Mouse (Mus musculus) kidney, embryonic 15.5 days (tissue): Measurements from ENCODE around the gene Trp53. TPM values are rescaled to one million over a fixed set of nuclear protein-coding genes. Genes with fewer than 3 reads are reported as not detected.
"Not testable (repeated sequence)": the region's sequence is repeated elsewhere in the genome, so short reads cannot be mapped to it uniquely, and the experiment has no call there.

Experiments
- ATAC-seq: fragments of 200-750 bp; cut with Nextera tagmentation; replicated peaks from 2 replicates; pipeline ENCODE4 v1.8.0; 2017; ENCODE audit warnings: moderate TSS enrichment; ENCODE audit not compliant: low FRiP score
- H3K27ac ChIP-seq: fragments of 300-500 bp; sonication (generic); 2 replicates; pipeline ENCODE4 v1.5.1; 2015; ENCODE audit warnings: mild to moderate bottlenecking, inconsistent platforms
- H3K27me3 ChIP-seq: fragments of 300-500 bp; sonication (generic); 2 replicates; pipeline ENCODE4 v1.6.1; 2015; ENCODE audit warnings: inconsistent platforms
- H3K36me3 ChIP-seq: fragments of 300-500 bp; sonication (generic); 2 replicates; pipeline ENCODE4 v1.6.1; 2015; ENCODE audit warnings: inconsistent platforms
- H3K4me1 ChIP-seq: fragments of 300-500 bp; sonication (generic); 2 replicates; pipeline ENCODE4 v1.6.1; 2015; ENCODE audit warnings: inconsistent platforms
- H3K4me2 ChIP-seq: fragments of 300-500 bp; sonication (generic); 2 replicates; pipeline ENCODE4 v1.6.1; 2015; ENCODE audit warnings: moderate library complexity, mild to moderate bottlenecking, inconsistent platforms
- H3K4me3 ChIP-seq: fragments of 300-500 bp; sonication (generic); replicated peaks from 2 replicates; pipeline ENCODE4 v1.5.1; 2015; ENCODE audit warnings: mild to moderate bottlenecking, inconsistent platforms
- H3K9ac ChIP-seq: fragments of 300-500 bp; sonication (generic); 2 replicates; pipeline ENCODE4 v1.6.1; 2015; ENCODE audit warnings: mild to moderate bottlenecking, inconsistent platforms
- H3K9me3 ChIP-seq: fragments of 300-500 bp; sonication (generic); replicated peaks from 2 replicates; pipeline ENCODE4 v1.6.1; 2016; ENCODE audit warnings: inconsistent platforms
- WGBS: fragments of 180-500 bp; shearing (Covaris S2); methylation state at CpG from one replicate; pipeline ENCODE4 v1.1.7; 2015; ENCODE audit warnings: mixed read lengths; 5-methylcytosine and 5-hydroxymethylcytosine counted together
- polyA plus RNA-seq: library from polyadenylated mRNA; unstranded; fragments of >200 nt; fragmentation: Nextera tagmentation; extraction: Ambion mirVana; gene quantifications from 2 replicates; pipeline ENCODE4 v1.2.1, GENCODE M21; 2015

Gene Trp53
- 175 and 195 TPM in 2 replicates for polyA plus RNA-seq

- Histone ChIP-seq H3K27ac (peak within 1 kb of the TSS; percentile 97), H3K27me3 (no peaks in the 10 kb centered on the region), H3K4me2 (peak within 1 kb of the TSS; percentile 86), H3K4me3 (peak within 1 kb of the TSS; percentile 66), H3K9ac (peak within 1 kb of the TSS; percentile 81), H3K36me3 (peaks cover 30% of the 10 kb centered on the region), H3K9me3 (no peaks in the 10 kb centered on the region), H3K4me1 (peaks cover 43% of the 10 kb centered on the region)
- peak; percentile 71 for ATAC-seq
- WGBS, result under 1% methylated on average over 13 of the region's 13 CpGs
Measured at GRCm38 (mm10) chr11:69580091-69580514, at the start of gene Trp53, which contains the start of gene Wrap53. Gene Trp53 (plus strand): TSS chr11:69580359. Gene Wrap53 (minus strand): TSS chr11:69580255.

DNA sequence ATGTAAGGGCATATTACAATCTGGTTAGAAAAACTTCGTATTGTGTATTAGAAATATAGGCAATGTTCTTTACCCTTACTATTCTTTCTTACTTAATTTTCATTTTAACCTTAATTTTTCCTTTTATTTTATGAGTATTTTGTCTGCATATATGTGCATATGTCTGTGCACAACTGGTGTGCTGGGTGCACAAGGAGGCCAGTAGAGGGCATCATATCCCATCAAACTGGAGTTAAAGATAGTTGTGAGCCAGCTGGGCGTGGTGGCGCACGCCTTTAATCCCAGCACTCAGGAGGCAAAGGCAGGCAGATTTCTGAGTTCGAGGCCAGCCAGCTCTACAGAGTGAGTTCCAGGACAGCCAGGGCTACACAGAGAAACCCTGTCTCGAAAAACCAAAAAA is 49.4 kb upstream of the Trp53 start:
- not testable (repeated sequence) for ATAC-seq, H3K27ac ChIP-seq, H3K4me3 ChIP-seq, H3K4me2 ChIP-seq, H3K9me3 ChIP-seq, H3K27me3 ChIP-seq, H3K36me3 ChIP-seq, H3K9ac ChIP-seq
- peaks cover 11% of the 10 kb centered on the region for H3K4me1 ChIP-seq
- WGBS, result 90% methylated on average over 6 of the region's 6 CpGs

- Histone ChIP-seq H3K36me3 (no peaks in the 10 kb centered on the region), H3K9ac (no peak overlapping the region), H3K27me3 (0 out of 2 replicates have a peak, but pooled peaks cover 7% of the 10 kb centered on the region), H3K27ac (no peak overlapping the region), H3K4me3 (no peak overlapping the region), H3K4me2 (no peak overlapping the region), H3K4me1 (peaks cover 4% of the 10 kb centered on the region), H3K9me3 (no peaks in the 10 kb centered on the region)
- ATAC-seq, result no peak
- 80% methylated on average over 7 of the region's 7 CpGs for WGBS
Measured at GRCm38 (mm10) chr11:69532480-69533150, 47.5 kb upstream of the Trp53 start.

- H3K36me3 ChIP-seq, result no peaks in the 10 kb centered on the region
- no peak overlapping the region for H3K4me2 ChIP-seq
- no peak for ATAC-seq
- H3K4me3 ChIP-seq, result no peak overlapping the region
- H3K9me3 ChIP-seq, result no peaks in the 10 kb centered on the region
- H3K27ac ChIP-seq, result no peak overlapping the region
- H3K4me1 ChIP-seq, result peaks cover 4% of the 10 kb centered on the region; the same call in 1 of the 2 replicates
- WGBS, result 78% methylated on average over 1 of the region's 1 CpGs
- no peak overlapping the region for H3K9ac ChIP-seq
- no peaks in the 10 kb centered on the region for H3K27me3 ChIP-seq
Measured at GRCm38 (mm10) chr11:69534990-69535389, 45.2 kb upstream of the Trp53 start.

GRCm38 (mm10) chr11:69540700-69541099 is 39.5 kb upstream of the Trp53 start:
- no peaks in the 10 kb centered on the region for H3K27me3 ChIP-seq
- no peak overlapping the region for H3K4me3 ChIP-seq
- ATAC-seq, result no peak
- H3K9me3 ChIP-seq, result no peaks in the 10 kb centered on the region
- H3K4me1 ChIP-seq, result peaks cover 4% of the 10 kb centered on the region; the same call in 1 of the 2 replicates
- no peak overlapping the region for H3K9ac ChIP-seq
- H3K4me2 ChIP-seq, result no peak overlapping the region
- no peak overlapping the region for H3K27ac ChIP-seq
- WGBS, result 96% methylated on average over 2 of the region's 2 CpGs
- no peaks in the 10 kb centered on the region for H3K36me3 ChIP-seq

GRCm38 (mm10) chr11:69541741-69542140 is 38.4 kb upstream of the Trp53 start:
- H3K4me2 ChIP-seq, H3K36me3 ChIP-seq, H3K27me3 ChIP-seq, H3K9me3 ChIP-seq, ATAC-seq, H3K9ac ChIP-seq, H3K4me3 ChIP-seq, H3K27ac ChIP-seq: not testable (repeated sequence)
- peaks cover 14% of the 10 kb centered on the region for H3K4me1 ChIP-seq
- 65% methylated on average over 1 of the region's 3 CpGs for WGBS

GRCm38 (mm10) chr11:69543598-69543997 is 36.6 kb upstream of the Trp53 start:
- no peaks in the 10 kb centered on the region for H3K36me3 ChIP-seq
- peaks cover 21% of the 10 kb centered on the region for H3K4me1 ChIP-seq
- H3K27ac ChIP-seq, result no peak overlapping the region
- ATAC-seq, result no peak
- no peak overlapping the region for H3K9ac ChIP-seq
- no peak overlapping the region for H3K4me2 ChIP-seq
- H3K4me3 ChIP-seq, result no peak overlapping the region
- peaks cover 10% of the 10 kb centered on the region for H3K27me3 ChIP-seq
- WGBS, result 41% methylated on average over 3 of the region's 3 CpGs
- H3K9me3 ChIP-seq, result no peaks in the 10 kb centered on the region

DNA sequence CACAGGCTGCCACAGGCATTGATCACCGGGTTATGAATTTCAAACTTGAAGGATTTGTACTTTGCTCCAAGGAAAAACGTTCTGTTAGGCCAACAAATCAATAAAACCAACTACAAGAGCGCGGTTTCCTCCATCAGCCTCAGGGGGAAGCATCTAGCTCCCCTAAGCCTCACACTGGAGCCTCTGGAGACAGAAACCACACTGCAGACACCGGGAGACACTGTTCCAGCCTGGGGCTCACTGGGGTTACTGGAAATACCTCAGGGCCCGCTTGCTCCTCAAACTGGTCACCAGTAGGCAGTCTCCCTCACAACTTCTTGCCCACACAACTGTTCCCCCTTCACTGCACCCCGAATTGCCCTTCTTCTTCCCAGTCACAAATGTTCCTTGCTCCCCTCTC is 34.2 kb upstream of the Trp53 start:
- Histone ChIP-seq H3K4me2 (peak overlapping the region; percentile 99), H3K36me3 (no peaks in the 10 kb centered on the region), H3K27ac (peak overlapping the region; percentile 92), H3K4me3 (peak overlapping the region; percentile 52), H3K9me3 (no peaks in the 10 kb centered on the region), H3K27me3 (peaks cover 16% of the 10 kb centered on the region), H3K4me1 (peaks cover 35% of the 10 kb centered on the region), H3K9ac (peak overlapping the region; percentile 65)
- WGBS, result 17% methylated on average over 7 of the region's 7 CpGs
- peak; percentile 12; the same call in 1 of the 2 replicates for ATAC-seq

DNA sequence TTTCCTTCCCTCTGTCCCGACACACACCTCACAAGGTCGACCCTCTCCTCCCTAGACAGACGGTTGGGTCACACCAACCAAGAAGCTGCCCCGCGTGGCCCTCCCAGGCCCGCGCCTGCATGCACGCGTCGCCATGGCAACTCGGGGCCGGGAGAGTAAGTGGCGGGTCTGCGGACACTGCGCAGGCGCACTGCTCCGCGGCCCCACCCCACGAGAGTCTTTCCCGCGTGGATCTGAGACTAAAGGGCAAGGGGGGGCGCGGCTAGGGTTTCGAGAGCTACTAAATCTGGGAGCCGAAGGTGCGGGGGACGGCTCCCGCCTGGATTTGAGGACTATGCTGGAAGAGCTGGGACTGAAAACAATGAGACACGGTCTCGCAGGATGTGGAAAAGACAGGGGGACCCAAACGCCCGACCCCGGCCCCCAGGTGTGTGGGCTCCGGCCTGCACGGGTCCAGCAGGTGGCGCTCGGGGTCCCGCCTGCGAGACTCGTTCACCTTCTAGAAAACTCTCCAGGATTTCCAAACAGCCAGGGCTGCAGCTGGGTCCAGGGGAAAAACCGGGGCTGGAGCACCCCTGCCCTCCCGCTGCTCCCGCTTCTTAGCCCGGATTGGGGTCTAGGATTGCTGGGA is 33.6 kb upstream of the Trp53 start:
- ATAC-seq, result peak; percentile 70
- no peaks in the 10 kb centered on the region for H3K9me3 ChIP-seq
- WGBS, result under 1% methylated on average over 44 of the region's 44 CpGs

GRCm38 (mm10) chr11:69547071-69547470 is 33.1 kb upstream of the Trp53 start:
- Histone ChIP-seq H3K27ac (peak overlapping the region; percentile 92), H3K9me3 (no peaks in the 10 kb centered on the region), H3K4me3 (peak overlapping the region; percentile 52), H3K9ac (peak overlapping the region; percentile 65), H3K4me2 (peak overlapping the region; percentile 99), H3K36me3 (no peaks in the 10 kb centered on the region), H3K4me1 (peaks cover 35% of the 10 kb centered on the region), H3K27me3 (peaks cover 16% of the 10 kb centered on the region)
- peak; percentile 17; the same call in 1 of the 2 replicates for ATAC-seq
- WGBS, result 3% methylated on average over 15 of the region's 15 CpGs

More for the DNA sequence above, 33.6 kb upstream of the Trp53 start:
- Histone ChIP-seq H3K27ac (peak overlapping the region; percentile 92), H3K4me2 (peak overlapping the region; percentile 99), H3K4me1 (peaks cover 35% of the 10 kb centered on the region), H3K9ac (peak overlapping the region; percentile 65), H3K36me3 (no peaks in the 10 kb centered on the region), H3K27me3 (peaks cover 16% of the 10 kb centered on the region), H3K4me3 (peak overlapping the region; percentile 52)

- Histone ChIP-seq H3K9me3 (no peaks in the 10 kb centered on the region), H3K4me3 (no peak within 1 kb of the TSS), H3K4me1 (peaks cover 43% of the 10 kb centered on the region), H3K4me2 (no peak within 1 kb of the TSS), H3K36me3 (no peaks in the 10 kb centered on the region), H3K9ac (0 out of 2 replicates have a peak within 1 kb of the TSS, but pooled peaks have one; percentile 10), H3K27me3 (peaks cover 16% of the 10 kb centered on the region), H3K27ac (no peak within 1 kb of the TSS)
- 40% methylated on average over 12 of the region's 12 CpGs for WGBS
- ATAC-seq, result no peak
Measured at GRCm38 (mm10) chr11:69549060-69549656, 31.0 kb upstream of the Trp53 start, which contains the start of gene Dnah2. Gene Dnah2 (minus strand): TSS chr11:69549110.

GRCm38 (mm10) chr11:69551310-69551709 is 28.8 kb upstream of the Trp53 start:
- Histone ChIP-seq H3K4me2 (no peak overlapping the region), H3K27ac (no peak overlapping the region), H3K4me3 (no peak overlapping the region), H3K9ac (no peak overlapping the region), H3K36me3 (no peaks in the 10 kb centered on the region), H3K27me3 (peaks cover 16% of the 10 kb centered on the region), H3K9me3 (no peaks in the 10 kb centered on the region), H3K4me1 (peaks cover 45% of the 10 kb centered on the region)
- ATAC-seq, result no peak
- 77% methylated on average over 4 of the region's 4 CpGs for WGBS
